Mouse (Mus musculus): ENCODE measurements at regions not wholly inside any gene's neighbourhood (a gene's known extent, or its start where the extent isn't known, plus 50 kb on each side); places are given as distances from the start of the nearest gene placed in this dataset.

DNA sequence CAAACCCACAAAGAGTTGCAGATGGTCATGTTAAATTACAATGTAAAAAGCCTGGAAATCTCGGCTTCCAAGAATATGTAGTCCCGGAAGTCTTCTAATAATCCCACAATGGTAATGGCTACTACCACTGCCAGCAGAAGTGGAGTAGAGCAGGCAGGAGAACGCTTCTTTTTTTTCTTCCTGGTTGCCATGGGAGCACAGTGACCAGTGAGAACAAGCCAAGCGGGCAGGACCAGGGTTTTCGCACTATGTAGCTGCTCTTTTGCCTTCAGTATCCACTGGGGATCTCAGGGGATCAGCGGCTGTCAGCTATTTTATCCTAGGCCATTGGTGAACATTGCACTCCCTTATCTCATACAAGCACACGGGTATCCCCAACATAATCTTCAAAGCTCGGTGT is 127.3 kb upstream of the Spin1 start:
- peaks cover 10% of the 10 kb centered on the region; the same call in 1 of the 2 replicates for H3K4me1 ChIP-seq
- 54% methylated on average over 8 of the region's 8 CpGs for WGBS
- no peaks in the 10 kb centered on the region for H3K36me3 ChIP-seq
- no peak overlapping the region for H3K27ac ChIP-seq
- no peak for DNase-seq (ENCODE audit: low spot score)
- H3K4me3 ChIP-seq, result no peak overlapping the region
- no peaks in the 10 kb centered on the region for H3K9me3 ChIP-seq
- H3K27me3 ChIP-seq (ENCODE audit: insufficient read depth, poor library complexity, severe bottlenecking), result no peaks in the 10 kb centered on the region

DNA sequence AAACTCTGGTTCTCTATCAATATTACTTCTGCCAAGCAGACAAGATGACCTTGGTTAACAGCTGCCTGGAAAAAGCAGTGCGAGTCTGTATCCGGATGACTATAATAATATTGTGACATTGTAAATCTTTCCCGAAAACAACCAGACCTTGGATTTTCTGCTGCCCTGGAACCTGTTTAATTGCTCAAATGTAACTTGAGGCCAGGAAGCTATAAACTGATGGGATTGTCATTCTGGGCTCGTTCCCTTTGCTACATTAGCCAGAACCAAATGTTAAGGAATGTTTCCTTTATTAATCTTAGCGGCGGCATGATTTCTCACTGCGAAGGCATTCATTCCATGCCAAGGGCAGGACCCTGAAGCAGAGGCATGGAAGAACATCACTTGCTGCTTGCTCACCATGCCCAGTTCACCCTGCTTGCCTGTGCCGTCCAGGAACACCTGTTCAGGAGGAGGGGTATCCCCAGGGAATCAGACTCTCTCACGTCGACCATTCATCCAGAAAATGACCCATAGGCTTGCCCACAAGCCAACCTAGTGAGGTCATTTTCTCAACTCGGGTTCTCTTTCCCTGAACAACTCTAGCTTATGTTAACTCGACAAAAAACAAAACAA is 125.3 kb upstream of the Spin1 start:
- H3K36me3 ChIP-seq, result no peaks in the 10 kb centered on the region
- peaks cover 10% of the 10 kb centered on the region; the same call in 1 of the 2 replicates for H3K4me1 ChIP-seq
- DNase-seq (ENCODE audit: low spot score), result no peak
- H3K27me3 ChIP-seq (ENCODE audit: insufficient read depth, poor library complexity, severe bottlenecking), result no peaks in the 10 kb centered on the region
- H3K4me3 ChIP-seq, result no peak overlapping the region
- WGBS, result 76% methylated on average over 12 of the region's 12 CpGs
- no peak overlapping the region for H3K27ac ChIP-seq
- H3K9me3 ChIP-seq, result no peaks in the 10 kb centered on the region

DNA sequence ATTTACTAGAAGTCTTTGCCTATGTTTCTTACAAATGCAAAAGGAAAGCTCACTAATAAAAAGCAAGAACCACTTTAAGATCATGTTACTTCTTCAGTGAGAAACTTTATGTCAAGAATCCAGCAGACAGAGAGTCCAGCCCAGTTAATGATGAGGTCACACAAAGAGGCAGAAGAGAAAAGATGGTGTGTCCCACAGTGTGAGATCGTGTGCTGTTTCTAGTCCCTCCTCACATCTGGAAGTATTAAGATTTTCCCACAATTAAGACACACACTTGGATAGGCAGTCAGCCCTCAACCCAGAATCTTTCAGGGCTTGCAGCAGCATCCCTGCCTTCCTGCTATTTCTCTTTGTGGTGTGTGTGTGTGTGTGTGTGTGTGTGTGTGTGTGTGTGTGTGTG is 118.7 kb upstream of the Spin1 start:
- no peaks in the 10 kb centered on the region for H3K4me1 ChIP-seq
- H3K27ac ChIP-seq, result no peak overlapping the region
- no peaks in the 10 kb centered on the region for H3K9me3 ChIP-seq
- H3K4me3 ChIP-seq, result no peak overlapping the region
- H3K36me3 ChIP-seq, result no peaks in the 10 kb centered on the region
- 70% methylated on average over 1 of the region's 1 CpGs for WGBS
- no peak for DNase-seq (ENCODE audit: low spot score)
- H3K27me3 ChIP-seq (ENCODE audit: insufficient read depth, poor library complexity, severe bottlenecking), result no peaks in the 10 kb centered on the region

DNA sequence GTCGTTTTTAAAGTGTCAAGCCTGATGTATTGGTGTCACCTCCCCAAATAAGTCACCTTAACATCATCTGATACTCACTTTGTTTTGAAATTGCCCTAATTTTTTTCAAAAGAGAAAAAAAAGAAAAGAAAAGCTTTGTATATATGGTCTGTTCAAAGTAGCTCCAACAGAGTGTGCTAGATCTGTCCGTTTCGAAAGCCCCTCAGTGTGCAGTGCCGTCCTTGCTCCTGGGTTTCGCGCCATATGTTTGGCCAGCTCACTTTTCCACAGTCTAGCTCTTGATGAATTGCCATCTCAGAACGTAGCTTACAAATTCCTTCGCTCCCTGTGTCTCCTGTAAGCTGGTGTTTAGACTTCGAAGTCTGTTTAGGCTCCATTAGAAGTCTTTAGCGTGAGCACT is 117.7 kb upstream of the Spin1 start:
- no peaks in the 10 kb centered on the region for H3K4me1 ChIP-seq
- WGBS, result 81% methylated on average over 10 of the region's 10 CpGs
- no peaks in the 10 kb centered on the region for H3K27me3 ChIP-seq (ENCODE audit: insufficient read depth, poor library complexity, severe bottlenecking)
- DNase-seq (ENCODE audit: low spot score), result no peak
- H3K9me3 ChIP-seq, result no peaks in the 10 kb centered on the region
- no peak overlapping the region for H3K4me3 ChIP-seq
- no peaks in the 10 kb centered on the region for H3K36me3 ChIP-seq
- H3K27ac ChIP-seq, result no peak overlapping the region

GRCm38 (mm10) chr13:50991726-50992432 is 108.8 kb upstream of the Spin1 start:
- H3K27ac ChIP-seq, result no peak overlapping the region
- no peaks in the 10 kb centered on the region for H3K27me3 ChIP-seq (ENCODE audit: insufficient read depth, poor library complexity, severe bottlenecking)
- no peak for DNase-seq (ENCODE audit: low spot score)
- no peaks in the 10 kb centered on the region for H3K36me3 ChIP-seq
- peaks cover 6% of the 10 kb centered on the region; the same call in 1 of the 2 replicates for H3K9me3 ChIP-seq
- no peak overlapping the region for H3K4me3 ChIP-seq
- H3K4me1 ChIP-seq, result no peaks in the 10 kb centered on the region
- WGBS, result 76% methylated on average over 9 of the region's 9 CpGs

GRCm38 (mm10) chr13:50999738-51000137 is 100.9 kb upstream of the Spin1 start:
- H3K4me1 ChIP-seq, result no peaks in the 10 kb centered on the region
- no peak overlapping the region for H3K27ac ChIP-seq
- 0 out of 2 replicates have a peak, but pooled peaks cover 2% of the 10 kb centered on the region for H3K27me3 ChIP-seq (ENCODE audit: insufficient read depth, poor library complexity, severe bottlenecking)
- DNase-seq (ENCODE audit: low spot score), result no peak
- H3K9me3 ChIP-seq, result no peaks in the 10 kb centered on the region
- no peak overlapping the region for H3K4me3 ChIP-seq
- 84% methylated on average over 4 of the region's 4 CpGs for WGBS
- H3K36me3 ChIP-seq, result no peaks in the 10 kb centered on the region

DNA sequence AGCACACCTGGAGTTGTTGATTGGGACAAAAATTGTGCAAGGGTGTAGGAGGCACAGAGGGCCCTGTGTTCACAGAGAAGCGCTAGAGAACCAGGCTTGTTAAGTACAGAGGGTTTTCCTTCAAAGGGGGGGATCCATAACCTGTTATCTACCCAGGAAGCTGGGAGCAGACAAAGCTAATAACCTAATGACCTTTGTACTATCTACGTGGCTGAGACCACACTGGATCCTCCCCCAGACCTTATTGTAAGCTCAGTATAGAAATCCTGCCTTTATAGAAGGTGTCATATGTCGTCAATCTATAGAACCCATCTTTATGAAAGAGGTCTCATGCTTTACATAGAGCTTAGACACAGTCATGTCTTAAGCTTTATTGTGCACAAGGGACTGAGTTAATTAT is 95.9 kb upstream of the Spin1 start:
- WGBS, result 63% methylated on average over 3 of the region's 3 CpGs
- no peaks in the 10 kb centered on the region for H3K4me1 ChIP-seq
- no peak for DNase-seq (ENCODE audit: low spot score)
- 0 out of 2 replicates have a peak, but pooled peaks cover 2% of the 10 kb centered on the region for H3K27me3 ChIP-seq (ENCODE audit: insufficient read depth, poor library complexity, severe bottlenecking)
- H3K27ac ChIP-seq, result no peak overlapping the region
- no peaks in the 10 kb centered on the region for H3K9me3 ChIP-seq
- H3K4me3 ChIP-seq, result no peak overlapping the region
- no peaks in the 10 kb centered on the region for H3K36me3 ChIP-seq

DNA sequence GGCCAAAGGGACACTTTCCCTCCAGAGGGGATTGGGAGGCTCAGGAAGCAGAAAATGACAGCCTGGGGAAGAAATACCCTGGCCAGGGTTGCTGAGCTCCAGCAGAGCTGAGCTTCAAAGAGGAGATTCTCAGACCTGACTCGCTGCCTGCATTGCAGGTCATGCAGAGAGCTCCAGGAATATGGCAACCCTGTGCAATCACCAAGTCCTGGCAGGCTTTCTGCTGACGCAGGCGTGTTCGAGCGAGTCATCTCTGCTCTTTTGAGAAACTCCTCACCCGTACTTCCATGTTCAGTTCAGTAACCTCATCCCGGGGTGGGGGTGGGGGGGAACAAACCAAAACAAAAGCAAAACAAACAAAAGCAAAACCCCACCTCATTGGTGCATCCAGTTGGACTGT is 89.9 kb upstream of the Spin1 start:
- Histone ChIP-seq H3K4me3 (no peak overlapping the region), H3K27me3 (ENCODE audit: insufficient read depth, poor library complexity, severe bottlenecking) (no peaks in the 10 kb centered on the region), H3K4me1 (no peaks in the 10 kb centered on the region), H3K36me3 (no peaks in the 10 kb centered on the region), H3K27ac (no peak overlapping the region), H3K9me3 (no peaks in the 10 kb centered on the region)
- DNase-seq (ENCODE audit: low spot score), result no peak
- 88% methylated on average over 7 of the region's 7 CpGs for WGBS

- Histone ChIP-seq H3K36me3 (no peaks in the 10 kb centered on the region), H3K4me1 (peaks cover 17% of the 10 kb centered on the region), H3K4me3 (no peak overlapping the region), H3K27ac (no peak overlapping the region), H3K27me3 (ENCODE audit: insufficient read depth, poor library complexity, severe bottlenecking) (no peaks in the 10 kb centered on the region), H3K9me3 (no peaks in the 10 kb centered on the region)
- DNase-seq (ENCODE audit: low spot score), result no peak
- 79% methylated on average over 3 of the region's 3 CpGs for WGBS
These were observed 84.5 kb upstream of the Spin1 start for GRCm38 (mm10) chr13:51016209-51016608.

GRCm38 (mm10) chr13:51016956-51017703 is 83.5 kb upstream of the Spin1 start:
- Histone ChIP-seq H3K36me3 (no peaks in the 10 kb centered on the region), H3K27me3 (ENCODE audit: insufficient read depth, poor library complexity, severe bottlenecking) (no peaks in the 10 kb centered on the region), H3K4me3 (no peak overlapping the region), H3K9me3 (no peaks in the 10 kb centered on the region), H3K4me1 (peaks cover 18% of the 10 kb centered on the region), H3K27ac (peak overlapping the region; percentile 56)
- WGBS, result 79% methylated on average over 16 of the region's 16 CpGs
- no peak for DNase-seq (ENCODE audit: low spot score)

- H3K4me3 ChIP-seq, result no peak overlapping the region
- peak overlapping the region; percentile 56 for H3K27ac ChIP-seq
These were observed 82.9 kb upstream of the Spin1 start for GRCm38 (mm10) chr13:51017727-51018321.

GRCm38 (mm10) chr13:51018366-51018765 is 82.3 kb upstream of the Spin1 start:
- Histone ChIP-seq H3K4me3 (no peak overlapping the region), H3K27ac (peak overlapping the region; percentile 30; the same call in 1 of the 2 replicates), H3K9me3 (no peaks in the 10 kb centered on the region), H3K4me1 (peaks cover 27% of the 10 kb centered on the region), H3K27me3 (ENCODE audit: insufficient read depth, poor library complexity, severe bottlenecking) (no peaks in the 10 kb centered on the region), H3K36me3 (no peaks in the 10 kb centered on the region)
- 66% methylated on average over 10 of the region's 10 CpGs for WGBS
- no peak for DNase-seq (ENCODE audit: low spot score)

More at GRCm38 (mm10) chr13:51017727-51018321, 82.9 kb upstream of the Spin1 start:
- no peaks in the 10 kb centered on the region for H3K27me3 ChIP-seq (ENCODE audit: insufficient read depth, poor library complexity, severe bottlenecking)
- H3K4me1 ChIP-seq, result peaks cover 25% of the 10 kb centered on the region
- H3K9me3 ChIP-seq, result no peaks in the 10 kb centered on the region
- DNase-seq (ENCODE audit: low spot score), result no peak
- WGBS, result 25% methylated on average over 10 of the region's 10 CpGs
- no peaks in the 10 kb centered on the region for H3K36me3 ChIP-seq
